Mouse (Mus musculus) stomach, embryonic 14.5 days (tissue): ENCODE data around the gene Itgb1. TPM values are rescaled to one million over a fixed set of nuclear protein-coding genes. Genes with fewer than 3 reads are reported as not detected.
A peak's percentile ranks its signal among the peaks of the same experiment; 100 is the strongest.

Experiments
- ATAC-seq: fragments of 200-750 bp; cut with Nextera tagmentation; 2 replicates; pipeline ENCODE4 v1.8.0; 2017; ENCODE audit warnings: low read depth, moderate TSS enrichment; ENCODE audit not compliant: insufficient number of reproducible peaks, insufficient read depth, low FRiP score
- H3K27ac ChIP-seq: fragments of 300-500 bp; sonication (generic); 2 replicates; pipeline ENCODE4 v1.5.1; 2014; ENCODE audit warnings: mild to moderate bottlenecking, low read length, moderate library complexity, mixed read lengths
- H3K27me3 ChIP-seq: fragments of 300-500 bp; sonication (generic); 2 replicates; pipeline ENCODE4 v1.6.1; 2014; ENCODE audit warnings: low read length, control low read depth, mixed read lengths; ENCODE audit not compliant: control insufficient read depth, insufficient read depth
- H3K36me3 ChIP-seq: fragments of 300-500 bp; sonication (generic); 2 replicates; pipeline ENCODE4 v1.6.1; 2014; ENCODE audit warnings: mild to moderate bottlenecking, control low read depth, low read length, moderate library complexity, mixed read lengths; ENCODE audit not compliant: control insufficient read depth, insufficient read depth
- H3K4me1 ChIP-seq: fragments of 300-500 bp; sonication (generic); 2 replicates; pipeline ENCODE4 v1.6.1; 2014; ENCODE audit warnings: low read length, control low read depth, mixed read lengths; ENCODE audit not compliant: control insufficient read depth, insufficient read depth
- H3K4me2 ChIP-seq: fragments of 300-500 bp; sonication (generic); replicated peaks from 2 replicates; pipeline ENCODE4 v1.6.1; 2014; ENCODE audit warnings: low read depth, low read length, control low read depth
- H3K4me3 ChIP-seq: fragments of 300-500 bp; sonication (generic); 2 replicates; pipeline ENCODE4 v1.5.1; 2014; ENCODE audit warnings: low read depth, low read length, control low read depth
- H3K9ac ChIP-seq: fragments of 300-500 bp; sonication (generic); replicated peaks from 2 replicates; pipeline ENCODE4 v1.6.1; 2014; ENCODE audit warnings: low read depth, mild to moderate bottlenecking, control low read depth, low read length, moderate library complexity, mixed read lengths
- H3K9me3 ChIP-seq: fragments of 300-500 bp; sonication (generic); 2 replicates; pipeline ENCODE4 v1.6.1; 2016; ENCODE audit warnings: low read depth, low read length, control low read depth; ENCODE audit not compliant: control insufficient read depth
- WGBS: fragments of 180-500 bp; shearing (Covaris S2); extraction: QIAGEN DNeasy Blood & Tissue Kit; methylation state at CpG from one replicate; pipeline ENCODE4 v1.1.7; 2014; 5-methylcytosine and 5-hydroxymethylcytosine counted together
- polyA plus RNA-seq: library from polyadenylated mRNA; unstranded; fragments of >200 nt; fragmentation: Nextera tagmentation; extraction: Ambion mirVana; gene quantifications from 2 replicates; pipeline ENCODE4 v1.2.1, GENCODE M21; 2014

Itgb1 gene
- polyA plus RNA-seq = 317 and 368 TPM in 2 replicates

DNA sequence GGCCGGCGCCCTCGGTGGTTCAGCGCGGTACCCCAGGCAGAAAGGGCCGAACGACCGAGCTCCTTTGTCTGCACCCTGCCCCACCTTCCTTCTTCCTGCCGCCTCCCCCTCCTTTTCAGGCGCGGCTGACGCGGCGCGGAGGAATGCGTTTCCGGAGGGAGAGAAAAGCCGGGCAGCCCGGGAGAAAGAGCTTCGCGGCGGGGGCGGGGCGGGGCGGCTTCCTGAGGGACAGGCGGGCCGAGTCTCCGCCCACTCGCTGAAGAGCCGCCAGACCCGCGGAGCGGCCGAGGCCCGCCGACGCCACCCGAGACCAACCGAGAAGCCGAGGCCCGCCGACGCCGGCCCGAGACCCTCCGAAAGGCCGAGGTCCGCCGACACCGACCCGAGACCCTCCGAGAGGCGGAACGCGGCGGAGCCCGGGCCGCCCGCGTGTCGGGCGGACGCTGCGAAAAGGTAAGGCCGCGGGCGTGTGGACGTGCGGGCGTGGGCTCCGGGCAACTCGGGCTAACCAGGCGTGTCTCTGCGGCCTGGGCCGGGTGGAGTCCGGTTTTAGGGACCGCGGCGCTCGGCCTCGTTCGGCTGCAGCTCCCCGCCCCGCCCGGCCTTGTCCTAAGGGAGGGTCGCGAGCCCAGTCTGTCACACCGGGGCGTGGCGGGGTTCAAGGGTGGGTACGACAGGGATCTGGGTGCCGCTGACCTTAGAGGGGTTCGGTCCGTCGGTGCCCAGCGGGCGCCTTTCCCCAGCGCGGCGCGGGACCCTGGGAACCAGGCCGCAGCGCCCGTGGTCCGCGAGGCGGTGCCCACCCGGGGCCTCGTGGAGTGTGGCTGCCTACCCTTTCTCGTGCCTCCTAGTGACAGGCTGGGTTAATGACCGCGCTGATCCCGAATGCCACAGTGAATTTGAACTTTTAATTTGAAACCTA, at the start of gene Itgb1:
Itgb1 (plus strand) TSS at position 148 of the 922 bp plus-strand sequence.
- no peaks in the 10 kb centered on the region for H3K9me3 ChIP-seq
- H3K9ac ChIP-seq = peak within 1 kb of the TSS; percentile 100
- peak within 1 kb of the TSS; percentile 89 for H3K4me3 ChIP-seq
- H3K4me1 ChIP-seq = peaks cover 10% of the 10 kb centered on the region; the same call in 1 of the 2 replicates
- peak within 1 kb of the TSS; percentile 99 for H3K27ac ChIP-seq
- H3K4me2 ChIP-seq = peak within 1 kb of the TSS; percentile 78
- peak; percentile 93 for ATAC-seq
- H3K27me3 ChIP-seq = no peaks in the 10 kb centered on the region
- under 1% methylated on average over 105 of the region's 113 CpGs for WGBS
- no peaks in the 10 kb centered on the region for H3K36me3 ChIP-seq

DNA sequence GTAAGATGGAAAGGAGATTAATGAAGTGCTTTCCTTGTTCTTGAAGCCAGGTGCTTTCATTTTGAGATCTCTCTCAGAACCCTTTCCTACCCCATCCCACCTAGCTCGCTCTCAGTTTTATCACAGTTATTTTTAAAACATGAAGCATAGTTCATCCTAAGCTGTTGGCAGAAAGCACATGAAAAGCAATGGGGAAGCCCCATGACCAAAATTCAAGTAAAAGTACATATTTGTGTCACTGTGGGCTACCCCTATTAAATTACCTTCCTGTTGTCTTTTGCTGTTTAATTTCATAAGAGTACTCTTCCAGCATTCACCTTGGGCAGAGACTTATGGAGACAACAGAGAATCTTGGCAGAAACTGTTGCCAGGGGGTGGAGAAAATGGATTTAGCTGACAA, 42.4 kb upstream of the Itgb1 start:
- H3K9me3 ChIP-seq = no peaks in the 10 kb centered on the region; the same call in 1 of the 2 replicates
- no peak overlapping the region for H3K4me2 ChIP-seq
- 59% methylated on average over 1 of the region's 1 CpGs for WGBS
- H3K36me3 ChIP-seq = no peaks in the 10 kb centered on the region
- no peak overlapping the region for H3K4me3 ChIP-seq
- no peak overlapping the region for H3K9ac ChIP-seq
- ATAC-seq = no peak
- no peaks in the 10 kb centered on the region for H3K4me1 ChIP-seq
- no peak overlapping the region for H3K27ac ChIP-seq
- H3K27me3 ChIP-seq = no peaks in the 10 kb centered on the region

DNA sequence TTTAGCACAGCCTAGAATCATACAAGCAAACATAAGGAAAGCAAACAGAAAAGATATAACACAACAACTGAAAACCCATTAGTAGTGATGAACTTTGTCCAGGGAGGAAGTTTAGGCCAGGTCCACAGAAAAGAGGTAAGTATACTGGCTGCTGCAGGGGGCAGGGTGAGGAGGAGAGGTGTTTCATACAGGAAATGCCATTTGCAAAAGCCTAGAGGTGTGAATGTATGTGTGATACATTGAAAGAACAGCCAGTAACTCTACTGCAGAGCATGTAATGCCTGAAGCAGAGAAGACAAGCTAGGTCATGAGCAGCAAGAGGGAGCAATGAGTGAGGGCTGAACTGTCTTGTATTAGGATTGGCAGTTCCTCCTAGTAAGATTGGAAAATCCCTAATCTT, 40.0 kb upstream of the Itgb1 start:
- no peak overlapping the region for H3K27ac ChIP-seq
- H3K4me1 ChIP-seq = no peaks in the 10 kb centered on the region
- H3K9me3 ChIP-seq = no peaks in the 10 kb centered on the region; the same call in 1 of the 2 replicates
- H3K4me2 ChIP-seq = no peak overlapping the region
- no peak overlapping the region for H3K9ac ChIP-seq
- H3K4me3 ChIP-seq = no peak overlapping the region
- no peaks in the 10 kb centered on the region for H3K27me3 ChIP-seq
- no peak for ATAC-seq
- no peaks in the 10 kb centered on the region for H3K36me3 ChIP-seq

DNA sequence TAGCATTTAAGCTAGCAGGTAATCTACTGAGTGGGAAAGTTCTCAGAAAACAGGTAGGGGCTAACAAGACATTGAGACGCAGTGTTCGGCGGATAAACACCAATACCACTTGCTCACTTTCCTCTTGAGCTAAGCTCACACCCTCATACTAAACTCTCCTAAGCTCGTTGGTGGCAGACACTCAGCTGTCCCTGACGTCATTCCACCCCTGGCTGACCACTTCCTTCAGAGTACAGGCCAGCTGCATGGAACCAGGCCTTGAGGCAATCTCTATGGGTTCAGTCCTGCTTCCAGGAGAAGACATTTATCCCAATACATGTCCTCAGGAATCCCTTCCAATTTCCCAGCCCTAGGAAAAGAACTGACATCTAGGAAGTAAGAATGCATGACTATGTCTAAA, 39.0 kb upstream of the Itgb1 start:
- Histone ChIP-seq H3K36me3 (no peaks in the 10 kb centered on the region), H3K4me3 (no peak overlapping the region), H3K27me3 (no peaks in the 10 kb centered on the region), H3K4me1 (no peaks in the 10 kb centered on the region), H3K9ac (no peak overlapping the region), H3K9me3 (no peaks in the 10 kb centered on the region; the same call in 1 of the 2 replicates), H3K27ac (no peak overlapping the region), H3K4me2 (no peak overlapping the region)
- WGBS = 80% methylated on average over 5 of the region's 5 CpGs
- ATAC-seq = no peak

DNA sequence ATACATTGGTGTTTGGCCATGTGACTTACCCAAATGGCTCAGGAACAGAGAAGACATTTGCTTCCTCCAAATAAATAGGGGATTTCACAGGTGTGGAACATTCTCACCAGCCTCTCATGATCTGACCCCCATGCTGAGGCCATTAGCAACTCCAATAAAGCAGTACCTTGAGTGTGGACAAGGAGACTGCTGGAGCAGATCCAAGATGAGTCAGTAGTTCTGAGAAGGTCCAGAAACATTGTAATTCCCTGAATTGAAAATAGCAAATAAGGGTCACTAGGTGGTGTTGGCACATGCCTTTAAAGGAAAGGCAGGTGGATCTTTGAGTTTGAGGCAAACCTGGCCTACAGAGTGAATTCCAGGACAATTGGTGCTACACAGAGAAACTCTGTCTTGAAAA, 37.4 kb upstream of the Itgb1 start:
- H3K4me3 ChIP-seq = no peak overlapping the region
- no peaks in the 10 kb centered on the region for H3K4me1 ChIP-seq
- no peak overlapping the region for H3K9ac ChIP-seq
- H3K36me3 ChIP-seq = no peaks in the 10 kb centered on the region
- no peak for ATAC-seq
- H3K27me3 ChIP-seq = no peaks in the 10 kb centered on the region
- no peaks in the 10 kb centered on the region; the same call in 1 of the 2 replicates for H3K9me3 ChIP-seq
- H3K4me2 ChIP-seq = no peak overlapping the region
- no peak overlapping the region for H3K27ac ChIP-seq

DNA sequence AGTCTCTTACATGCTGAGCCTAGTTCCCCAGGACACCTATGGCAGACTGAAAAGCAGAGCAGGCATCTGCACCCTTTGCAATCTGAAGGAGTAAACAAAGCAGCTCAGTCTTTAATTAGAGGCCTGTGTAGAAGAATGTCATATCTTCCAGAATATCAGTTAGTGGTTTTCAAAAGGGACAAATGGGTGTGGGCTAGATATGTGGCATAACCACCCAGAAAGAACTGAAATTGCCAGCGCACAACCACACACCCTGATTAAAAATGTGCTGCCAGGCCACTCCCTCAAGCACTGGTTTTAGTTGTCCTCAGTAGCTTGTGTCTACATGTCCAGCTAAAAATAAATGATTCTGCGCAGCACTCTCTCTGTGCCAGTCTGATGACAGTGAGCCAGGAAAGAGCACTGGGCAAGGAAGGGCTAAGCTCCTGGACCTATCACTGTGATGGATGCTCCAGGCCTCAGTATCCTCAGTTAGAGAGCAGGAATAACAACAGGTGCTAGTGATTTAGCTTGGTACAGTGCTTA, 35.1 kb upstream of the Itgb1 start:
- WGBS = 87% methylated on average over 2 of the region's 2 CpGs
- Histone ChIP-seq H3K4me2 (no peak overlapping the region), H3K9ac (no peak overlapping the region), H3K9me3 (no peaks in the 10 kb centered on the region), H3K4me3 (no peak overlapping the region), H3K27me3 (no peaks in the 10 kb centered on the region), H3K27ac (no peak overlapping the region), H3K4me1 (peaks cover 3% of the 10 kb centered on the region; the same call in 1 of the 2 replicates), H3K36me3 (no peaks in the 10 kb centered on the region)
- ATAC-seq = no peak

DNA sequence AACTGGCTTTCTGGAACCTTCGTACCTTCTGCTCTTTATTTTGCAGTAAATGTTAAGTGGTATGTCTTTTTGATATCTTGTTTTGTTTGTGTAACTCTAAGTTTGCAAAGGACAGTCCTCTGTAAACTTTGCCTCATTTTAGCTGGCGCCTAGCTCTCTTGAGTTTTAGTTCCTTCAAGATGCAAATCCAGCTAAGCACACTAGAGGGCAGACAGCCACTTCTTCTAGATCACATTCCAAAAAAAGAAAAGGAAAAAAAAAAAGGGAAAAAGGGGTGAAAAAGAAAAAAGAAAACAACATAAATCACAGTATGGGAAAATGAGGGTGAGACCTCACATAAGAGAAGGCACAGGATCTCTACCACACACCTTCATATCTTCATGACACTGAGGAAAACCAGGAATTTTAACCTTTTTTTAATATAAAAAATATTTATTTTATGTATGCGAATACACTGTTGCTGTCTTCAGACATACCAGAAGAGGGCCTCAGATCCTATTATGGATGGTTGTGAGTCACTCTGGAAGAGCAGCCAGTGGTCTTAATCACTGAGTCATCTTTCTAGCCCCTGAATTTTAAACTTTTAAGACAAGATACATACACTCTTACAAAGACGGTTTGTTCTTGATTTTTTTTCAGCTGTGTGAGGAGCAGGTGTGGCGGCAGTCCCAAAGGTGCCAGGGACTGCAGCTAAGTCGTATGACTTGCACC, 32.9 kb upstream of the Itgb1 start:
- WGBS = 36% methylated on average over 6 of the region's 6 CpGs
- Histone ChIP-seq H3K4me2 (no peak overlapping the region), H3K27ac (no peak overlapping the region), H3K4me3 (no peak overlapping the region), H3K36me3 (no peaks in the 10 kb centered on the region), H3K9ac (no peak overlapping the region), H3K9me3 (no peaks in the 10 kb centered on the region), H3K4me1 (peaks cover 3% of the 10 kb centered on the region; the same call in 1 of the 2 replicates), H3K27me3 (no peaks in the 10 kb centered on the region)
- ATAC-seq = no peak

DNA sequence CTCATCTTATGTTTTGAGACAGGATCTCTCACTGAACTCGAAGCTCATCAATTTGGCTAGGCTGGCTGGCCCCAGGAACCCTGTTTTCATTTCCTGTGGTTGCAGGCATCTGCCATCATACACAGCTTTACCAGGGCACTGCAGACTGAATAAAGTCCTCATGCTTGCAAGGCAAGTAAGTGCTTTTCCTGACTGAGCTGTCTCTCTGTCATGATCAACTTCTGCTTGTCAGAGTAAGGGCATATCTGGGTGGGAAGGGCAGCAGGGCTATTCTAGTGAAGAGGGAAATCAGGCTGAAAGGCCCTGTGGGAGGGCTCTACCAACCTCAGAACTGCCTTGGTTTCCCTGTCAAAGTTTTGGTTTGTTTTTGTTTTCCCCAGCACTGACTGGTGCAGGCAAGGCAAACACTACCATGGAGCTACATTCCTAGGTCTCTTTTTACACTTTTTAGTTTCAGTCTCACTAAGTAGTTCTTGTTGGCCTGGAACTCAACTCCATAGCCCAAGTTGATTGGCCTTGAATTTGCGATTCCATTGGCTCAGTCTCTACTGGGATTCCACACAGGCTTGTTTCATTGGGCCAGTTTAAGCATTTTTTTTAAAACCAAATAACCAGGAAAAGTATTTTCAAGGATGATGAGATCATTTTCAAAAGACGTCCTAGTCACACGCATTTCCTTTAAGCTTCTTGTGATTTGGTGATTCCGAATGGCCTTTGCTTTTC, 31.7 kb upstream of the Itgb1 start:
- no peaks in the 10 kb centered on the region for H3K36me3 ChIP-seq
- H3K4me3 ChIP-seq = no peak overlapping the region
- H3K4me1 ChIP-seq = peaks cover 3% of the 10 kb centered on the region; the same call in 1 of the 2 replicates
- no peak overlapping the region for H3K9ac ChIP-seq
- H3K9me3 ChIP-seq = 0 out of 2 replicates have a peak, but pooled peaks cover 5% of the 10 kb centered on the region
- H3K4me2 ChIP-seq = peak overlapping the region; percentile 42
- peak overlapping the region; percentile 95 for H3K27ac ChIP-seq
- ATAC-seq = no peak
- H3K27me3 ChIP-seq = no peaks in the 10 kb centered on the region
- 26% methylated on average over 5 of the region's 5 CpGs for WGBS
